In genomic region chr3:142555623-142556022, GRCm38 (mm10) we compare ENCODE assay signal across 25 mouse cellular contexts. TPM values are rescaled to one million over a fixed set of nuclear protein-coding genes. Genes with fewer than 3 reads are reported as not detected.
A peak's percentile ranks its signal among the peaks of the same experiment; 100 is the strongest.
DNase-seq lines count a peak whose midpoint lies in the region; TF ChIP-seq lines count a peak whose summit lies in the region.
"Had no signal": no experiment of that assay in that cellular context is flagged by ENCODE, and none has a peak within 500 bp of the region (broad histone marks: within the 10 kb centered on the region; RNA-seq: fewer than 3 reads in every experiment).

No protein-coding gene starts in this region.

- WGBS in cerebellum, adult 2 months: 57% methylated on average over 11 of the region's 11 CpGs
- WGBS in thymus, adult 2 months: 95% methylated on average over 11 of the region's 11 CpGs

- intact Hi-C loops in left cerebral cortex, postnatal 4 days (cut with DNase I): no loop called here

- no peaks in the 10 kb centered on the region for H3K36me3 ChIP-seq in E14TG2a.4 (ENCODE audit: insufficient read depth, low read length)
- H3K36me3 ChIP-seq in thymus, adult 2 months (ENCODE audit: control insufficient read depth, insufficient read depth, low read length): no peaks in the 10 kb centered on the region
- H3K36me3 ChIP-seq: embryonic facial prominence, embryonic 12.5 days; heart, embryonic 15.5 days; intestine, embryonic 15.5 days had no signal

- no peak overlapping the region for H3K4me3 ChIP-seq in cerebellum, adult 2 months (replicated peaks; ENCODE audit: insufficient read depth, low read depth, low read length)
- H3K4me3 ChIP-seq in E14TG2a.4 (replicated peaks; ENCODE audit: low read length): peak overlapping the region; percentile 24; the same call in 1 of the 2 replicates
- H3K4me3 ChIP-seq in thymus, adult 2 months (ENCODE audit: control insufficient read depth, insufficient read depth, low read length): no peak overlapping the region
- H3K4me3 ChIP-seq: embryonic facial prominence, embryonic 12.5 days; erythroblast, embryonic 14.5 days; heart, embryonic 15.5 days; intestine, embryonic 15.5 days; myocyte had no signal

- TF ChIP-seq POLR2A in cerebellum, adult 2 months (IDR thresholded peaks at IDR 0.05; ENCODE audit: borderline replicate concordance, insufficient read depth, low read length): no peak
- no peak for TF ChIP-seq POLR2A in thymus, adult 2 months (IDR thresholded peaks at IDR 0.05; ENCODE audit: control insufficient read depth, extremely low read depth, insufficient read depth, low read length, poor library complexity)

- no peaks in the 10 kb centered on the region; the same call in 1 of the 2 replicates for H3K27me3 ChIP-seq in cerebellum, adult 2 months (ENCODE audit: control insufficient read depth, insufficient read depth, low read length)
- H3K27me3 ChIP-seq in E14TG2a.4 (ENCODE audit: insufficient read depth, low read length): peaks cover 6% of the 10 kb centered on the region; the same call in 1 of the 2 replicates
- no peaks in the 10 kb centered on the region for H3K27me3 ChIP-seq in thymus, adult 2 months (ENCODE audit: control insufficient read depth, insufficient read depth, low read length)
- H3K27me3 ChIP-seq: embryonic facial prominence, embryonic 12.5 days; heart, embryonic 15.5 days; intestine, embryonic 15.5 days had no signal

- peak; percentile 27 to 49 for DNase-seq in cerebellum, postnatal 14 days
- DNase-seq in cerebellum, adult 2 months: no peak
- peak; percentile 37 for DNase-seq in left cerebral cortex, postnatal 4 days
- no peak for DNase-seq in left cerebral cortex, adult 8-10 months (ENCODE audit: low spot score in 2 of 2)
- peak; percentile 79 for DNase-seq in kidney, adult 9 months
- DNase-seq in thymus, adult 2 months: no peak
- no peak for DNase-seq in ovary, postnatal 10 days (ENCODE audit: low spot score)
- DNase-seq: cerebellum, adult 8-10 months; gastrocnemius, postnatal 25 days; lung, adult 18-20 months; lung, postnatal 36 days; spleen, adult 18-20 months had no signal

- no peaks in the 10 kb centered on the region for H3K4me1 ChIP-seq in cerebellum, adult 2 months (ENCODE audit: control insufficient read depth, insufficient read depth, low read length)
- peaks cover 3% of the 10 kb centered on the region; the same call in 1 of the 2 replicates for H3K4me1 ChIP-seq in E14TG2a.4 (replicated peaks; ENCODE audit: low read depth, low read length)
- H3K4me1 ChIP-seq in thymus, adult 2 months (replicated peaks; ENCODE audit: control insufficient read depth, insufficient read depth, low read length): peaks cover 6% of the 10 kb centered on the region
- H3K4me1 ChIP-seq: intestine, embryonic 15.5 days had no signal

- no peak for TF ChIP-seq CTCF in cerebellum, adult 2 months (IDR thresholded peaks at IDR 0.05; ENCODE audit: borderline replicate concordance, insufficient read depth, low read depth, low read length)
- no peak for TF ChIP-seq CTCF in E14TG2a.4 (conservative IDR thresholded peaks at IDR 0.05; ENCODE audit: low read length)
- no peak for TF ChIP-seq CTCF in thymus, adult 2 months (IDR thresholded peaks at IDR 0.05; ENCODE audit: borderline replicate concordance, control insufficient read depth, extremely low read depth, insufficient read depth, low read length, poor library complexity)

- H3K9me3 ChIP-seq in E14TG2a.4 (ENCODE audit: low read length): no peaks in the 10 kb centered on the region
- H3K9me3 ChIP-seq: embryonic facial prominence, embryonic 12.5 days; heart, embryonic 15.5 days; intestine, embryonic 15.5 days had no signal

- no peak overlapping the region for H3K27ac ChIP-seq in cerebellum, adult 2 months (ENCODE audit: insufficient read depth, low read length)
- no peak overlapping the region for H3K27ac ChIP-seq in thymus, adult 2 months (ENCODE audit: control insufficient read depth, insufficient read depth, low read length)
- H3K27ac ChIP-seq: embryonic facial prominence, embryonic 12.5 days; heart, embryonic 15.5 days; intestine, embryonic 15.5 days had no signal

RNA-seq across cellular contexts. Expression of gene Gbp3, which starts 4.2 kb away (rescaled TPM):
- polyA plus RNA-seq in cerebellum, adult 2 months (2012; rRNA removed): 5.4 and 8.5 TPM in 2 replicates
- total RNA-seq in left cerebral cortex, postnatal 4 days (2021): 1 to 10 TPM; 2.9 to 3.5 TPM
- total RNA-seq in left cerebral cortex, adult 8-10 months (2022): 10 to 100 TPM in 1 of 4 experiments, 1 to 10 TPM in 3; 7.9 to 11.0 (median 8.5) TPM
- polyA plus RNA-seq in thymus, adult 2 months (2012; rRNA removed): 16.9 and 28.7 TPM in 2 replicates
- polyA plus RNA-seq: erythroblast, embryonic 14.5 days had no signal

RNA-seq across cellular contexts. Expression of gene Gbp7, which starts 25.5 kb away (rescaled TPM):
- 1.5 and 1.7 TPM in 2 replicates for polyA plus RNA-seq in cerebellum, adult 2 months (2012; rRNA removed)
- total RNA-seq in left cerebral cortex, postnatal 4 days (2021): 1 to 10 TPM; 2.5 to 2.8 TPM
- 1 to 10 TPM; 2.9 to 3.4 (median 3.3) TPM for total RNA-seq in left cerebral cortex, adult 8-10 months (2022)
- 5.1 and 6.6 TPM in 2 replicates for polyA plus RNA-seq in thymus, adult 2 months (2012; rRNA removed)

RNA-seq across cellular contexts. Expression of gene Gbp2b, which starts 39.0 kb away (rescaled TPM):
- not detected in 2 replicates for polyA plus RNA-seq in cerebellum, adult 2 months (2012; rRNA removed)
- total RNA-seq in left cerebral cortex, postnatal 4 days (2021): not detected
- not detected for total RNA-seq in left cerebral cortex, adult 8-10 months (2022)
- 0.10 and 0.12 TPM in 2 replicates for polyA plus RNA-seq in thymus, adult 2 months (2012; rRNA removed)
- total RNA-seq: hematopoietic stem cell, adult 5-6 weeks; layer of hippocampus, adult 18-20 months; left cerebral cortex, postnatal 14 days; MEL had no signal
- polyA plus RNA-seq: embryonic facial prominence, embryonic 12.5 days; erythroblast, embryonic 14.5 days; forebrain, embryonic 14.5 days; heart, embryonic 15.5 days; limb, embryonic 14.5 days; neural tube, embryonic 14.5 days had no signal

Comparison
In these comparisons a context has a peak if more than half of its experiments do, and no peak if none do; other contexts are left out.
1. DNase-seq: peak in cerebellum, postnatal 14 days (2 of 2), left cerebral cortex, postnatal 4 days (single experiment) and kidney, adult 9 months (single experiment); none in cerebellum, adult 2 months (0 of 2), left cerebral cortex, adult 8-10 months (0 of 2), thymus, adult 2 months (single experiment) and ovary, postnatal 10 days (single experiment).